In genomic region chr9:8003301-8004271, GRCm38 (mm10) we compare ENCODE assay signal across 8 mouse cellular contexts. TPM values are rescaled to one million over a fixed set of nuclear protein-coding genes. Genes with fewer than 3 reads are reported as not detected.
DNase-seq lines count a peak whose midpoint lies in the region; ATAC-seq and TF ChIP-seq lines count a peak whose summit lies in the region.

No protein-coding gene starts in this region.

- peaks cover 27% of the 10 kb centered on the region for H3K27me3 ChIP-seq in G1E (ENCODE audit: insufficient read depth, low read length)
- H3K27me3 ChIP-seq in forebrain, embryonic 16.5 days (replicated peaks; ENCODE audit: control insufficient read depth, insufficient read depth, low read length): no peaks in the 10 kb centered on the region
- H3K27me3 ChIP-seq in lung, embryonic 15.5 days: no peaks in the 10 kb centered on the region

- under 1% methylated on average over 82 of the region's 82 CpGs for WGBS in forebrain, embryonic 16.5 days
- WGBS in lung, embryonic 15.5 days: under 1% methylated on average over 71 of the region's 82 CpGs

- H3K27ac ChIP-seq in forebrain, embryonic 16.5 days (ENCODE audit: low read length): peak overlapping the region; percentile 70
- peak overlapping the region; percentile 98 for H3K27ac ChIP-seq in lung, embryonic 15.5 days

- H3K4me1 ChIP-seq in G1E (ENCODE audit: insufficient read depth, low read depth, low read length): peaks cover 8% of the 10 kb centered on the region; the same call in 1 of the 2 replicates
- H3K4me1 ChIP-seq in forebrain, embryonic 16.5 days (replicated peaks; ENCODE audit: control insufficient read depth, insufficient read depth, low read length): peaks cover 14% of the 10 kb centered on the region; the same call in 1 of the 2 replicates
- H3K4me1 ChIP-seq in lung, embryonic 15.5 days: peaks cover 13% of the 10 kb centered on the region

- H3K9ac ChIP-seq in forebrain, embryonic 16.5 days (replicated peaks; ENCODE audit: low read depth, low read length): peak overlapping the region; percentile 58
- H3K9ac ChIP-seq in lung, embryonic 15.5 days: peak overlapping the region; percentile 97

- DNase-seq in G1E (ENCODE audit: low spot score): no peak
- DNase-seq in cerebellum, adult 11-12 months: peak; percentile 18
- peak; percentile 27 for DNase-seq in heart, postnatal 25 days (ENCODE audit: low spot score)
- peak; percentile 6 to 35 for DNase-seq in layer of hippocampus, adult 18-20 months (ENCODE audit: low spot score in 2 of 2)
- DNase-seq in retina, embryonic 14.5 days (ENCODE audit: low spot score): peak; percentile 70

- TF ChIP-seq CTCF in G1E (IDR thresholded peaks at IDR 0.05; ENCODE audit: low read depth, low read length): no peak

- H3K4me2 ChIP-seq in forebrain, embryonic 16.5 days (ENCODE audit: low read length): peak overlapping the region; percentile 91
- peak overlapping the region; percentile 56 for H3K4me2 ChIP-seq in lung, embryonic 15.5 days

- no peak for ATAC-seq in G1E (ENCODE audit: extremely low read depth, insufficient number of reproducible peaks, low FRiP score, poor library complexity, severe bottlenecking)
- ATAC-seq in forebrain, embryonic 16.5 days: peak; percentile 58
- peak; percentile 53 for ATAC-seq in lung, embryonic 15.5 days (ENCODE audit: borderline replicate concordance, extremely low read depth, low FRiP score, low TSS enrichment)
- no peak for ATAC-seq in monocyte, adult 5-6 weeks (replicated peaks; ENCODE audit: insufficient number of reproducible peaks, low FRiP score, low TSS enrichment, poor library complexity, severe bottlenecking)

- intact Hi-C loops in heart, postnatal 25 days (cut with DNase I): loop anchor here (1.0 to 10.0 kb wide), 4 partner anchors 19 to 239 kb away; partner anchors contain the start of gene Tmem123

- H3K36me3 ChIP-seq in G1E (replicated peaks): no peaks in the 10 kb centered on the region
- no peaks in the 10 kb centered on the region for H3K36me3 ChIP-seq in forebrain, embryonic 16.5 days (ENCODE audit: control insufficient read depth, insufficient read depth)
- H3K36me3 ChIP-seq in lung, embryonic 15.5 days: peaks cover 23% of the 10 kb centered on the region

- H3K4me3 ChIP-seq in G1E (ENCODE audit: low read depth, low read length): peak overlapping the region; percentile 51; the same call in 1 of the 2 replicates
- peak overlapping the region; percentile 68 for H3K4me3 ChIP-seq in forebrain, embryonic 16.5 days (replicated peaks; ENCODE audit: low read length)
- peak overlapping the region; percentile 96 for H3K4me3 ChIP-seq in lung, embryonic 15.5 days

- peaks cover 8% of the 10 kb centered on the region for H3K9me3 ChIP-seq in G1E (replicated peaks)
- H3K9me3 ChIP-seq in forebrain, embryonic 16.5 days (ENCODE audit: control insufficient read depth, low read length): no peaks in the 10 kb centered on the region
- H3K9me3 ChIP-seq in lung, embryonic 15.5 days: no peaks in the 10 kb centered on the region

RNA-seq across cellular contexts. Expression of gene Yap1, which starts 0.8 kb away (rescaled TPM):
- total RNA-seq in G1E (2014; fragmentation: Nextera tagmentation): not detected in 2 replicates
- total RNA-seq in G1E (2017): 0.41 and 0.60 TPM in 2 replicates
- 0.04 and 0.05 TPM in 2 replicates for polyA plus RNA-seq in G1E (2012)
- 7.7 and 8.0 TPM in 2 replicates for polyA plus RNA-seq in forebrain, embryonic 16.5 days (2015; fragmentation: Nextera tagmentation; extraction: Ambion mirVana)
- 10 to 100 TPM; 61.1 to 62.8 TPM for total RNA-seq in heart, postnatal 25 days (2021)
- total RNA-seq in layer of hippocampus, adult 18-20 months (2021): 10 to 100 TPM; 16.9 to 20.7 TPM
- 34.8 and 34.9 TPM in 2 replicates for polyA plus RNA-seq in lung, embryonic 15.5 days (2015; fragmentation: Nextera tagmentation; extraction: Ambion mirVana)
- 0.78 to 2.3 TPM in 2 of 3 replicates, not detected in the other for total RNA-seq in monocyte, adult 5-6 weeks (2017)

RNA-seq across cellular contexts. Expression of gene Cfap300, which starts 39.0 kb away (rescaled TPM):
- total RNA-seq in G1E (2014; fragmentation: Nextera tagmentation) (3.6 and 7.4 TPM in 2 replicates), G1E (2017) (1.6 and 2.1 TPM in 2 replicates)
- polyA plus RNA-seq in G1E (2012): 3.6 and 5.3 TPM in 2 replicates
- polyA plus RNA-seq in forebrain, embryonic 16.5 days (2015; fragmentation: Nextera tagmentation; extraction: Ambion mirVana): 15.7 and 15.9 TPM in 2 replicates
- total RNA-seq in heart, postnatal 25 days (2021): 1 to 10 TPM in 1 of 2 experiments, under 1 TPM in 1; 0.73 to 1.2 TPM
- 10 to 100 TPM in 1 of 2 experiments, 1 to 10 TPM in 1; 9.8 to 11.6 TPM for total RNA-seq in layer of hippocampus, adult 18-20 months (2021)
- polyA plus RNA-seq in lung, embryonic 15.5 days (2015; fragmentation: Nextera tagmentation; extraction: Ambion mirVana): 13.5 and 14.6 TPM in 2 replicates
- not detected in 3 replicates for total RNA-seq in monocyte, adult 5-6 weeks (2017)

Comparison
In these comparisons a context has a peak if more than half of its experiments do, and no peak if none do; other contexts are left out.
1. ATAC-seq: peak in forebrain, embryonic 16.5 days (single experiment) and lung, embryonic 15.5 days (single experiment); none in G1E (single experiment) and monocyte, adult 5-6 weeks (single experiment).
2. Peak in every context shown above with its lines, with median percentiles within 50 percentile points of each other: H3K4me3 ChIP-seq.